8 mouse cellular contexts compared by ENCODE assay signal in the genomic region with DNA sequence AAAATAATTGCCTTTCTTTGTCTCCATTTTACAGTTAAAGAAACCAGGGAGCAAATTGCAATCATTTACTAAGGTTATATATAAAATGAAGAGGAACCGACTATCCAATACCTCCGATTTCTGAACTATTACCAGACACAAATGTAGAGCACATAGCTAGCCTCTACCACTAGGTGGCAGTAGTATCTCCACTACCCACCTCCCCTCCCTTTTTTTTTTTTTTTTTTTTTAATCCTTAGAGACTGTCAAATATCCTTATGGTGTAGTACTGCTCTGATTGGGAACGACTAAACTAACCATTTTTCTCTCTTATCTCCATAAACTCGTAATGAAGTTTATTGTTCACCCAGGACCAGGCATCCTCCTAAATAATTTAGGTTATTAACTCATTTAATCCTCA. TPM values are rescaled to one million over a fixed set of nuclear protein-coding genes. Genes with fewer than 3 reads are reported as not detected.
DNase-seq lines count a peak whose midpoint lies in the region; ATAC-seq and TF ChIP-seq lines count a peak whose summit lies in the region.

No protein-coding gene starts in this region.

- H3K36me3 ChIP-seq in heart, embryonic 10.5 days, result no peaks in the 10 kb centered on the region

- 62% methylated on average over 4 of the region's 4 CpGs for WGBS in heart, embryonic 10.5 days

- no peaks in the 10 kb centered on the region for H3K9me3 ChIP-seq in heart, embryonic 10.5 days

- H3K27ac ChIP-seq in heart, embryonic 10.5 days, result no peak overlapping the region

- intact Hi-C loops in left cerebral cortex, postnatal 14 days (cut with DNase I), result no loop called here
- intact Hi-C loops in left cerebral cortex, postnatal 36 days (cut with DNase I), result loop anchor here (5.0 kb wide), 1 partner anchor 62 kb away; a partner anchor contains a TSS

- CTCF ChIA-PET in Patski (lab: Charles Lee), result interaction anchor here (1.4 kb wide), 1 partner anchor 61 kb away, joined by 3 read pairs; no protein-coding TSS in a partner anchor

- POLR2A ChIA-PET in Patski (lab: Charles Lee), result no interaction called here

- ATAC-seq in Patski, result no peak
- peak; percentile 31 for ATAC-seq in megakaryocyte, adult 5-6 weeks (ENCODE audit: poor library complexity, severe bottlenecking)

- no peak overlapping the region for H3K4me3 ChIP-seq in heart, embryonic 10.5 days

- H3K27me3 ChIP-seq in Patski, result no peaks in the 10 kb centered on the region
- no peaks in the 10 kb centered on the region; the same call in 1 of the 2 replicates for H3K27me3 ChIP-seq in heart, embryonic 10.5 days (ENCODE audit: insufficient read depth, poor library complexity, severe bottlenecking)

- in situ Hi-C loops in Patski (cut with MboI; ENCODE audit: low pct_unique_long_range_greater_than_20kb), result loop anchor here (25.0 kb wide), 1 partner anchor 282 kb away; a partner anchor contains a TSS

- DNase-seq in cerebellum, adult 9-10 months, result peak; percentile 69
- no peak for DNase-seq in cerebellum, adult 9-11 months
- DNase-seq in left cerebral cortex, postnatal 14 days (ENCODE audit: low spot score in 2 of 2), result peak; percentile 62 to 76
- no peak for DNase-seq in left cerebral cortex, postnatal 36 days (ENCODE audit: low spot score in 2 of 2)
- DNase-seq in Patski (ENCODE audit: low read depth, low spot score), result no peak
- no peak for DNase-seq in heart, embryonic 10.5 days (ENCODE audit: low spot score)
- DNase-seq in thymus, postnatal 36 days, result no peak

- peaks cover 9% of the 10 kb centered on the region for H3K4me1 ChIP-seq in heart, embryonic 10.5 days

- peak; percentile 57 for TF ChIP-seq CTCF in Patski (IDR thresholded peaks at IDR 0.05)

RNA-seq across cellular contexts. Expression of a gene that starts 12.6 kb away (rescaled TPM):
- total RNA-seq in left cerebral cortex, postnatal 14 days (2021), result under 1 TPM; 0.18 to 0.59 TPM
- total RNA-seq in left cerebral cortex, postnatal 36 days (2021), result under 1 TPM; 0.25 to 0.34 TPM
- 20.3 TPM for polyA plus RNA-seq in Patski (2021)
- 9.2 and 11.8 TPM in 2 replicates for total RNA-seq in megakaryocyte, adult 5-6 weeks (2015)
- 15.1 and 15.9 TPM in 2 replicates for total RNA-seq in megakaryocyte, adult 5-6 weeks (2017)
- polyA plus RNA-seq in heart, embryonic 10.5 days (2016; fragmentation: Nextera tagmentation; extraction: Ambion mirVana), result 0.39 and 0.83 TPM in 2 replicates

RNA-seq across cellular contexts. Expression of a gene that starts 15.7 kb away (rescaled TPM):
- total RNA-seq in left cerebral cortex, postnatal 14 days (2021), result 100 to 1,000 TPM; 371 to 377 TPM
- 100 to 1,000 TPM; 362 to 401 TPM for total RNA-seq in left cerebral cortex, postnatal 36 days (2021)
- 0.68 TPM for polyA plus RNA-seq in Patski (2021)
- total RNA-seq in megakaryocyte, adult 5-6 weeks (2015), result 0.11 and 1.2 TPM in 2 replicates
- total RNA-seq in megakaryocyte, adult 5-6 weeks (2017), result 0.51 and 0.73 TPM in 2 replicates
- 1.3 and 3.3 TPM in 2 replicates for polyA plus RNA-seq in heart, embryonic 10.5 days (2016; fragmentation: Nextera tagmentation; extraction: Ambion mirVana)

RNA-seq across cellular contexts. Expression of a gene that starts 31.9 kb away (rescaled TPM):
- total RNA-seq in left cerebral cortex, postnatal 14 days (2021), result 1 to 10 TPM; 1.1 to 1.3 TPM
- total RNA-seq in left cerebral cortex, postnatal 36 days (2021), result 1 to 10 TPM; 1.3 to 1.4 TPM
- 59.0 TPM for polyA plus RNA-seq in Patski (2021)
- 4.7 and 4.8 TPM in 2 replicates for total RNA-seq in megakaryocyte, adult 5-6 weeks (2015)
- total RNA-seq in megakaryocyte, adult 5-6 weeks (2017), result 3.4 and 3.8 TPM in 2 replicates
- polyA plus RNA-seq in heart, embryonic 10.5 days (2016; fragmentation: Nextera tagmentation; extraction: Ambion mirVana), result 0.05 and 0.31 TPM in 2 replicates

Comparison
In these comparisons a context has a peak if more than half of its experiments do, and no peak if none do; other contexts are left out.
1. DNase-seq: peak in cerebellum, adult 9-10 months (single experiment) and left cerebral cortex, postnatal 14 days (2 of 2); none in cerebellum, adult 9-11 months (single experiment), left cerebral cortex, postnatal 36 days (0 of 2), Patski (single experiment), heart, embryonic 10.5 days (single experiment) and thymus, postnatal 36 days (0 of 2).
2. RNA of a gene that starts 12.6 kb away (total RNA-seq): 9.2 to 15.9 TPM in megakaryocyte, adult 5-6 weeks; 0.18 to 0.59 TPM in left cerebral cortex, postnatal 14 days and 0.25 to 0.34 TPM in left cerebral cortex, postnatal 36 days; every median in the first group is over 4 times any median in the second.
3. RNA of a gene that starts 15.7 kb away (total RNA-seq): 362 to 401 TPM in left cerebral cortex, postnatal 36 days and 371 to 377 TPM in left cerebral cortex, postnatal 14 days; 0.11 to 1.2 TPM in megakaryocyte, adult 5-6 weeks; every median in the first group is over 100 times any median in the second.